Mouse (Mus musculus): ENCODE data around the gene 6430628N08Rik.

Gene 6430628N08Rik

GRCm38 (mm10) chr4:115890066-115890465, 399 bp upstream of the 6430628N08Rik start:
- no peak for DNase-seq

- DNase-seq: no peak
These were observed 3.8 kb downstream of the 6430628N08Rik start for GRCm38 (mm10) chr4:115894281-115894680.

GRCm38 (mm10) chr4:115897901-115898631, 7.6 kb downstream of the 6430628N08Rik start:
- no peak for DNase-seq

- peak; percentile 77 for DNase-seq
These were observed 12.4 kb downstream of the 6430628N08Rik start for GRCm38 (mm10) chr4:115902816-115903215.

- no peak for DNase-seq
These were observed 13.9 kb downstream of the 6430628N08Rik start for GRCm38 (mm10) chr4:115904375-115904774.

GRCm38 (mm10) chr4:115905701-115906100, 15.2 kb downstream of the 6430628N08Rik start:
- no peak for DNase-seq

- no peak for DNase-seq
These were observed 16.3 kb downstream of the 6430628N08Rik start for GRCm38 (mm10) chr4:115906791-115907190.

- DNase-seq: no peak
These were observed 17.5 kb downstream of the 6430628N08Rik start for GRCm38 (mm10) chr4:115907994-115908393.

- no peak for DNase-seq
These were observed 18.2 kb downstream of the 6430628N08Rik start for GRCm38 (mm10) chr4:115908641-115909040.

- no peak for DNase-seq
These were observed 21.1 kb downstream of the 6430628N08Rik start for GRCm38 (mm10) chr4:115911586-115911985.

- DNase-seq: no peak
These were observed 29.4 kb downstream of the 6430628N08Rik start for GRCm38 (mm10) chr4:115919911-115920310.

GRCm38 (mm10) chr4:115922688-115923087, 32.2 kb downstream of the 6430628N08Rik start:
- DNase-seq: no peak

- DNase-seq: no peak
These were observed 32.9 kb downstream of the 6430628N08Rik start for GRCm38 (mm10) chr4:115923262-115923880.

- DNase-seq: no peak
These were observed 37.2 kb downstream of the 6430628N08Rik start for GRCm38 (mm10) chr4:115927637-115928036.

- no peak for DNase-seq
These were observed 41.2 kb downstream of the 6430628N08Rik start for GRCm38 (mm10) chr4:115931556-115932088.

GRCm38 (mm10) chr4:115935835-115936581, 45.5 kb downstream of the 6430628N08Rik start:
- no peak for DNase-seq

- no peak for DNase-seq
These were observed 46.2 kb downstream of the 6430628N08Rik start for GRCm38 (mm10) chr4:115936646-115937045.

GRCm38 (mm10) chr4:115937061-115937976, 46.9 kb downstream of the 6430628N08Rik start:
- no peak for DNase-seq

- DNase-seq: no peak
These were observed 48.1 kb downstream of the 6430628N08Rik start for GRCm38 (mm10) chr4:115938276-115939160.

- no peak for DNase-seq
These were observed 49.0 kb downstream of the 6430628N08Rik start, which contains the start of gene Dmbx1 for GRCm38 (mm10) chr4:115939295-115940102. Gene Dmbx1 (minus strand): TSS chr4:115939926.

All from cerebellum, adult 9-10 months (tissue).